Mouse (Mus musculus): ENCODE measurements at regions not wholly inside any gene's neighbourhood (a gene's known extent, or its start where the extent isn't known, plus 50 kb on each side); places are given as distances from the start of the nearest gene placed in this dataset.

DNA sequence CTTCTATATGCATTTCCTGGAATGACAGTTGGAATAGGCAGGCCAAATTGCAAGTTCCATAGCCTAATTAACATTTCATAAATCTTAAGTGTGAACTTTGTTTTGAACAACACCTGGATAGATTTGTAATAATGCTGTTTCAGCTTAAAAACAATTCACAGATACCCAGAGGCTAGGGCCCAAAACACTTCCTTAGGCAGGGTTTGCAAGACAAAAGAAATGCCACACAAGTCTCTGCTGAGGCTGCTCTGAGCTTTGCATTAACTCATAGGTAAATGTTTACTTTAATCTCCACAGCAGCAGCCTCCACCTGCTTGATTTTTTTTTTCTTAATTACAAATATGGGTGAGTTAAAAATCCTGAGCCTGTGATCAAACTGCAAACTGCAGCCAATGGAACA is 118.4 kb downstream of the Gnat3 start:
- ATAC-seq (ENCODE audit: low FRiP score) (no peak), DNase-seq (ENCODE audit: low spot score) (no peak)
- Histone ChIP-seq H3K4me2 (replicated peaks) (no peak overlapping the region), H3K4me3 (replicated peaks; ENCODE audit: low read length) (no peak overlapping the region), H3K27me3 (ENCODE audit: control insufficient read depth, insufficient read depth, low read length) (no peaks in the 10 kb centered on the region), H3K4me1 (replicated peaks; ENCODE audit: control insufficient read depth, insufficient read depth, low read length) (no peaks in the 10 kb centered on the region), H3K36me3 (replicated peaks; ENCODE audit: control insufficient read depth, insufficient read depth) (no peaks in the 10 kb centered on the region), H3K9me3 (ENCODE audit: control insufficient read depth, low read length) (no peaks in the 10 kb centered on the region), H3K9ac (no peak overlapping the region), H3K27ac (no peak overlapping the region)

GRCm38 (mm10) chr5:18082219-18082618 is 119.9 kb downstream of the Gnat3 start:
- H3K27ac ChIP-seq, result no peak overlapping the region
- WGBS, result 83% methylated on average over 9 of the region's 9 CpGs
- H3K9me3 ChIP-seq (ENCODE audit: control insufficient read depth, low read length), result no peaks in the 10 kb centered on the region
- no peaks in the 10 kb centered on the region for H3K4me1 ChIP-seq (replicated peaks; ENCODE audit: control insufficient read depth, insufficient read depth, low read length)
- no peaks in the 10 kb centered on the region for H3K36me3 ChIP-seq (replicated peaks; ENCODE audit: control insufficient read depth, insufficient read depth)
- no peak overlapping the region for H3K4me2 ChIP-seq (replicated peaks)
- H3K4me3 ChIP-seq (replicated peaks; ENCODE audit: low read length), result no peak overlapping the region
- no peaks in the 10 kb centered on the region for H3K27me3 ChIP-seq (ENCODE audit: control insufficient read depth, insufficient read depth, low read length)
- no peak for DNase-seq (ENCODE audit: low spot score)
- no peak for ATAC-seq (ENCODE audit: low FRiP score)
- H3K9ac ChIP-seq, result no peak overlapping the region

- no peak overlapping the region for H3K9ac ChIP-seq
- no peak overlapping the region for H3K4me2 ChIP-seq (replicated peaks)
- no peaks in the 10 kb centered on the region for H3K4me1 ChIP-seq (replicated peaks; ENCODE audit: control insufficient read depth, insufficient read depth, low read length)
- DNase-seq (ENCODE audit: low spot score), result no peak
- no peak overlapping the region for H3K27ac ChIP-seq
- H3K27me3 ChIP-seq (ENCODE audit: control insufficient read depth, insufficient read depth, low read length), result no peaks in the 10 kb centered on the region
- H3K9me3 ChIP-seq (ENCODE audit: control insufficient read depth, low read length), result no peaks in the 10 kb centered on the region
- ATAC-seq (ENCODE audit: low FRiP score), result no peak
- H3K36me3 ChIP-seq (replicated peaks; ENCODE audit: control insufficient read depth, insufficient read depth), result no peaks in the 10 kb centered on the region
- H3K4me3 ChIP-seq (replicated peaks; ENCODE audit: low read length), result no peak overlapping the region
- 70% methylated on average over 1 of the region's 1 CpGs for WGBS
These were observed 121.4 kb downstream of the Gnat3 start for GRCm38 (mm10) chr5:18083789-18084188.

- DNase-seq (ENCODE audit: low spot score) (no peak), ATAC-seq (ENCODE audit: low FRiP score) (no peak)
- WGBS, result 97% methylated on average over 2 of the region's 2 CpGs
- H3K9me3 ChIP-seq (ENCODE audit: control insufficient read depth, low read length), result no peaks in the 10 kb centered on the region
- no peak overlapping the region for H3K9ac ChIP-seq
- H3K4me2 ChIP-seq (replicated peaks), result no peak overlapping the region
- H3K4me1 ChIP-seq (replicated peaks; ENCODE audit: control insufficient read depth, insufficient read depth, low read length), result no peaks in the 10 kb centered on the region
- H3K27me3 ChIP-seq (ENCODE audit: control insufficient read depth, insufficient read depth, low read length), result no peaks in the 10 kb centered on the region
- no peak overlapping the region for H3K4me3 ChIP-seq (replicated peaks; ENCODE audit: low read length)
- no peak overlapping the region for H3K27ac ChIP-seq
- H3K36me3 ChIP-seq (replicated peaks; ENCODE audit: control insufficient read depth, insufficient read depth), result no peaks in the 10 kb centered on the region
These were observed 123.1 kb downstream of the Gnat3 start for GRCm38 (mm10) chr5:18085456-18085855.

GRCm38 (mm10) chr5:18087919-18088445 is 125.6 kb downstream of the Gnat3 start:
- no peak overlapping the region for H3K4me3 ChIP-seq (replicated peaks; ENCODE audit: low read length)
- H3K4me1 ChIP-seq (replicated peaks; ENCODE audit: control insufficient read depth, insufficient read depth, low read length), result no peaks in the 10 kb centered on the region
- H3K4me2 ChIP-seq (replicated peaks), result peak overlapping the region; percentile 28
- H3K9me3 ChIP-seq (ENCODE audit: control insufficient read depth, low read length), result no peaks in the 10 kb centered on the region
- no peaks in the 10 kb centered on the region for H3K27me3 ChIP-seq (ENCODE audit: control insufficient read depth, insufficient read depth, low read length)
- ATAC-seq (ENCODE audit: low FRiP score) (peak; percentile 86), DNase-seq (ENCODE audit: low spot score) (peak; percentile 85)
- H3K9ac ChIP-seq, result no peak overlapping the region
- no peaks in the 10 kb centered on the region for H3K36me3 ChIP-seq (replicated peaks; ENCODE audit: control insufficient read depth, insufficient read depth)
- H3K27ac ChIP-seq, result no peak overlapping the region
- 36% methylated on average over 8 of the region's 8 CpGs for WGBS

GRCm38 (mm10) chr5:18089956-18090355 is 127.6 kb downstream of the Gnat3 start:
- Histone ChIP-seq H3K4me1 (replicated peaks; ENCODE audit: control insufficient read depth, insufficient read depth, low read length) (no peaks in the 10 kb centered on the region), H3K9ac (no peak overlapping the region)
- 65% methylated on average over 2 of the region's 2 CpGs for WGBS

DNA sequence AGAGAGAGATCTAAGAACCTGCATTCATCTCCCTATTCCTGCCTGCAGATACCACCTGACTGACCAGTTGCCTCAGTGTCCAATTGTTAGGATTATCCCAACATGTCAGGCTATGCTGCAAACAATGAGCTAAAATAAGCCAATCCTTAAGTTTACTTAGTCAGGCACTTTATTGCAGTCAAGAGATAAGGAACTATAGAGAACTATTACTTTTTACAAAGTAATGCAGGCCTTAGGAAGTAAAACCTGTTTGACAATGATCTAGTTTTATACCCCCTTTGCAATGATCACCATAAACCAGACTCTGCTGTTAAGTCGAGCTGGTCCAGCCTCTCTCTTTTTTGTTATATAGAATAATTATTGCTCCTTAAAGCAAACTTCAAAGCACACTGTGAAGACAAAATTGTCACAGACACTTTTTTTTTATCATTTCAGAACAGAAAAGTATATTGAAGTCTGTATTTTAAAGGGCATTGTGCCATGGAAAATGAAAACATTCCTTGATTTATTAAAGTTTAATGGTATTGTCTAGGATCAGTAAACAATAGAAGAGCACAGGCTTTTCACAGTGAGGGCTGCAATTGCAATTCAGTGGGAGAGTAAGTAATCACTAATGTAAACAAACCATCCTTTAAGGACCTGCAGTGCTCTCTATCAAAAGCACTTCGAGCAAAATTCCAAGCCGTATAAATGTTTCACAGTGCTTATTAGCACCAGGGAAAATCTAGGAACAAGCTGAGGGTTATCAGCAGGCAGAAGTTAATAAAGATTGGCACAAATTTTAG is 152.7 kb downstream of the Gnat3 start:
- DNase-seq (ENCODE audit: low spot score), result no peak
- 51% methylated on average over 3 of the region's 3 CpGs for WGBS
- ATAC-seq (ENCODE audit: low FRiP score), result no peak
- Histone ChIP-seq H3K9me3 (ENCODE audit: control insufficient read depth, low read length) (no peaks in the 10 kb centered on the region), H3K4me1 (replicated peaks; ENCODE audit: control insufficient read depth, insufficient read depth, low read length) (no peaks in the 10 kb centered on the region), H3K27ac (no peak overlapping the region), H3K4me3 (replicated peaks; ENCODE audit: low read length) (no peak overlapping the region), H3K36me3 (replicated peaks; ENCODE audit: control insufficient read depth, insufficient read depth) (no peaks in the 10 kb centered on the region), H3K9ac (no peak overlapping the region), H3K27me3 (ENCODE audit: control insufficient read depth, insufficient read depth, low read length) (no peaks in the 10 kb centered on the region), H3K4me2 (replicated peaks) (no peak overlapping the region)

More at GRCm38 (mm10) chr5:18089956-18090355, 127.6 kb downstream of the Gnat3 start:
- Histone ChIP-seq H3K9me3 (ENCODE audit: control insufficient read depth, low read length) (no peaks in the 10 kb centered on the region), H3K4me3 (replicated peaks; ENCODE audit: low read length) (no peak overlapping the region), H3K27me3 (ENCODE audit: control insufficient read depth, insufficient read depth, low read length) (no peaks in the 10 kb centered on the region), H3K27ac (no peak overlapping the region), H3K36me3 (replicated peaks; ENCODE audit: control insufficient read depth, insufficient read depth) (no peaks in the 10 kb centered on the region), H3K4me2 (replicated peaks) (no peak overlapping the region)
- no peak for ATAC-seq (ENCODE audit: low FRiP score)
- no peak for DNase-seq (ENCODE audit: low spot score)

DNA sequence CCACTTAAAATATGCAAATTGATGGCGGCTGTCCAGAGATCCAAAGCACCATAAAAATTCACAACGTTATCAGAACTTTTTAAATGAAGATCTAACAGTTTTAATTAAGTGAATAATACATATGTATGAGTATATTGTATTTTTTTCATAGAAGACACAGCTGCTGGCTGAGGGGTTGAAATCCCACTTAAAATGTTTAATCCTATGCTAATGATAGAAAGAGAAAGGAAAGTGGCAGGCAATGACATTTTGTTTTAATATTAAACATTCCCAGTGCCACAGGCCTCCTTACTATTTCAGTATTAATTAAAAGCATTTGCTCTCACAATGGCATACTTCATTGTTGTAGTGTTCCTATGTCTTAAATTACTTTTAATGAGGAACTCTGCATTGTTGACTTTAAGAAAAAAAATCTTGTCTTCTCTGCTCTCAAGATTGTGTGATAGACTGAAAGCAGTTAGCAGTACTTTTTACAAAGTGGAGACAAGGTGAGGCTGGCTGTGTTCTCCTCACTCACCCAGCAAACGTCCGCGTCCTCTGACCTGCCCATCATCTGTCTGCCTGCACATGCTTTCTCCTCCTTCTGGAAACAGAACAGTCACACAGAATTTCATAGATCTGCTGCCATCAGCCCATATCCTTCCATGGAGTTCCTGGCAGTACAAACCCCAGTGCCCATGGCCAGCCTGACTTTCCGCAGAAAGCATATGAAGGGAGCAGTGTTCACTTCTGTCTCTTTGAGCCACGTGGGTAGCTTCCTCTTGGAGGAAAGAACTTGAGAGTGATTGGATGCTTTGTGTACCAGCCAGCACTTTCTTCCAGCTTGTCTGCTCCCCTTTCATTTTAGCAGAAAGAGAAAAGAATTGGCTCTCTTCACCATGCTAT is 173.7 kb downstream of the Gnat3 start:
- Histone ChIP-seq H3K4me1 (replicated peaks; ENCODE audit: control insufficient read depth, insufficient read depth, low read length) (no peaks in the 10 kb centered on the region), H3K36me3 (replicated peaks; ENCODE audit: control insufficient read depth, insufficient read depth) (no peaks in the 10 kb centered on the region), H3K9ac (no peak overlapping the region), H3K4me2 (replicated peaks) (no peak overlapping the region), H3K27me3 (ENCODE audit: control insufficient read depth, insufficient read depth, low read length) (no peaks in the 10 kb centered on the region), H3K4me3 (replicated peaks; ENCODE audit: low read length) (no peak overlapping the region), H3K27ac (no peak overlapping the region), H3K9me3 (ENCODE audit: control insufficient read depth, low read length) (0 out of 2 replicates have a peak, but pooled peaks cover 6% of the 10 kb centered on the region)
- DNase-seq (ENCODE audit: low spot score) (peak; percentile 8), ATAC-seq (ENCODE audit: low FRiP score) (no peak)
- 52% methylated on average over 7 of the region's 7 CpGs for WGBS

DNA sequence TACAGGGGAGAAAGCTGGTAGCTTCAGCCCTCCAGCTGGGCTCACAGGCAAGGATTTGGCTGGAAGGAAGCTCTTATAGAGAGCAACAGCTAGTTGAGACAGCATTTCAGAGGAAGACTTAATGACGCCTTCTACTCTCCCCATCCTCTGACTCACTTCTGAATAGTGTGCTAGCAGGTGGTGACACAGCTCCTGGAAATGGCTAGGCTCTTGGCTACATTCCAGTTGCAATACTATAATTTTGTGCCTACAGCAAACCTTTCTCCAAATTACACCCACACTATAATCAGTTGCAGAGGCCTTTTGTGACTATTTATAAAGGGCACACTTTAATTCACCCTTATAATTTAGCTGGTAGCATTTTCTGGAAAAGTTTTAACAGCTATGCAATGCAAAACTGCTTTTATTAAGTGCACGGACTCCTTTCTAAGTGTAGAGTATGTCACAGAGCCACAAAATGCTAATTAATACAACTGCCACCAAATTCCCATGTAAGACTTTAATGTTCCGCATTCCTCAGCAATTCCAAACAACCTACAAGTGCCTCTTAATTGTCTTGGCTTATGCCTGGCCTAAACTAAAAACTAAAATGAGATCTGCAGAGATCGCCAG is 175.2 kb downstream of the Gnat3 start:
- H3K27ac ChIP-seq, result no peak overlapping the region

More for the DNA sequence above, 175.2 kb downstream of the Gnat3 start:
- 72% methylated on average over 4 of the region's 4 CpGs for WGBS
- H3K4me2 ChIP-seq (replicated peaks), result no peak overlapping the region
- H3K9ac ChIP-seq, result no peak overlapping the region
- no peak overlapping the region for H3K4me3 ChIP-seq (replicated peaks; ENCODE audit: low read length)
- 0 out of 2 replicates have a peak, but pooled peaks cover 5% of the 10 kb centered on the region for H3K9me3 ChIP-seq (ENCODE audit: control insufficient read depth, low read length)
- ATAC-seq (ENCODE audit: low FRiP score), result no peak
- H3K4me1 ChIP-seq (replicated peaks; ENCODE audit: control insufficient read depth, insufficient read depth, low read length), result no peaks in the 10 kb centered on the region
- H3K27me3 ChIP-seq (ENCODE audit: control insufficient read depth, insufficient read depth, low read length), result no peaks in the 10 kb centered on the region
- no peaks in the 10 kb centered on the region for H3K36me3 ChIP-seq (replicated peaks; ENCODE audit: control insufficient read depth, insufficient read depth)
- peak; percentile 9 for DNase-seq (ENCODE audit: low spot score)

Data from hindbrain, embryonic 14.5 days (tissue).